Mouse (Mus musculus) stomach, embryonic 16.5 days (tissue): ENCODE results near the gene Rab4b. TPM values are rescaled to one million over a fixed set of nuclear protein-coding genes. Genes with fewer than 3 reads are reported as not detected.

Experiments used
- ATAC-seq: fragments of 200-750 bp; cut with Nextera tagmentation; 2 replicates; pipeline ENCODE4 v1.8.0; 2017; ENCODE audit warnings: moderate number of reproducible peaks, moderate TSS enrichment; ENCODE audit not compliant: insufficient read depth, low FRiP score
- H3K27ac ChIP-seq: fragments of 300-500 bp; sonication (generic); 2 replicates; pipeline ENCODE4 v1.5.1; 2014; ENCODE audit warnings: low read length
- H3K27me3 ChIP-seq: fragments of 300-500 bp; sonication (generic); 2 replicates; pipeline ENCODE4 v1.6.1; 2014; ENCODE audit warnings: low read length, control low read depth, mixed read lengths; ENCODE audit not compliant: control insufficient read depth, insufficient read depth
- H3K36me3 ChIP-seq: fragments of 300-500 bp; sonication (generic); 2 replicates; pipeline ENCODE4 v1.6.1; 2014; ENCODE audit warnings: low read length; ENCODE audit not compliant: control insufficient read depth, insufficient read depth
- H3K4me1 ChIP-seq: fragments of 300-500 bp; sonication (generic); 2 replicates; pipeline ENCODE4 v1.6.1; 2014; ENCODE audit warnings: low read length, control low read depth, mixed read lengths; ENCODE audit not compliant: control insufficient read depth, insufficient read depth
- H3K4me2 ChIP-seq: fragments of 300-500 bp; sonication (generic); 2 replicates; pipeline ENCODE4 v1.6.1; 2014; ENCODE audit warnings: low read depth, low read length, mixed read lengths
- H3K4me3 ChIP-seq: fragments of 300-500 bp; sonication (generic); replicated peaks from 2 replicates; pipeline ENCODE4 v1.5.1; 2014; ENCODE audit warnings: mild to moderate bottlenecking, low read length
- H3K9ac ChIP-seq: fragments of 300-500 bp; sonication (generic); 2 replicates; pipeline ENCODE4 v1.6.1; 2014; ENCODE audit warnings: low read length
- H3K9me3 ChIP-seq: fragments of 300-500 bp; sonication (generic); replicated peaks from 2 replicates; pipeline ENCODE4 v1.6.1; 2016; ENCODE audit warnings: low read length, control low read depth; ENCODE audit not compliant: control insufficient read depth
- WGBS: fragments of 180-500 bp; shearing (Covaris S2); extraction: QIAGEN DNeasy Blood & Tissue Kit; methylation state at CpG from one replicate; pipeline ENCODE4 v1.1.7; 2014; 5-methylcytosine and 5-hydroxymethylcytosine counted together
- polyA plus RNA-seq: library from polyadenylated mRNA; unstranded; fragments of >200 nt; fragmentation: Nextera tagmentation; extraction: Ambion mirVana; gene quantifications from 2 replicates; pipeline ENCODE4 v1.2.1, GENCODE M21; 2015

The Rab4b gene
- polyA plus RNA-seq, 1 experiment from 2014 or later: 68.9 TPM

- no peaks in the 10 kb centered on the region for H3K9me3 ChIP-seq
- H3K4me2 ChIP-seq: no peak overlapping the region
- 75% methylated on average over 13 of the region's 13 CpGs for WGBS
- no peaks in the 10 kb centered on the region for H3K27me3 ChIP-seq
- no peak overlapping the region for H3K9ac ChIP-seq
- H3K36me3 ChIP-seq: peaks cover 21% of the 10 kb centered on the region
- no peak overlapping the region for H3K27ac ChIP-seq
- H3K4me1 ChIP-seq: peaks cover 8% of the 10 kb centered on the region
- H3K4me3 ChIP-seq: no peak overlapping the region
- no peak for ATAC-seq
These were observed 22.7 kb downstream of the Rab4b start for GRCm38 (mm10) chr7:27156005-27156404.

- peak within 1 kb of the TSS; percentile 11; the same call in 1 of the 2 replicates for H3K9ac ChIP-seq
- H3K4me2 ChIP-seq: no peak within 1 kb of the TSS
- H3K4me3 ChIP-seq: no peak within 1 kb of the TSS
- H3K27me3 ChIP-seq: no peaks in the 10 kb centered on the region
- ATAC-seq: peak; percentile 86
- 44% methylated on average over 10 of the region's 10 CpGs for WGBS
- peak within 1 kb of the TSS; percentile 90 for H3K27ac ChIP-seq
- H3K36me3 ChIP-seq: peaks cover 8% of the 10 kb centered on the region
- H3K4me1 ChIP-seq: 0 out of 2 replicates have a peak, but pooled peaks cover 3% of the 10 kb centered on the region
- no peaks in the 10 kb centered on the region for H3K9me3 ChIP-seq
These were observed 25.4 kb downstream of the Rab4b start, which contains the start of gene Cyp2t4 for GRCm38 (mm10) chr7:27153205-27153764. TSS of gene Cyp2t4 (plus strand) at chr7:27153714.

GRCm38 (mm10) chr7:27136410-27136996 lies 42.2 kb downstream of the Rab4b start:
- Histone ChIP-seq H3K27me3 (no peaks in the 10 kb centered on the region), H3K4me3 (no peak overlapping the region), H3K4me2 (no peak overlapping the region), H3K9me3 (0 out of 2 replicates have a peak, but pooled peaks cover 4% of the 10 kb centered on the region), H3K9ac (no peak overlapping the region), H3K27ac (peak overlapping the region; percentile 60), H3K4me1 (peaks cover 4% of the 10 kb centered on the region; the same call in 1 of the 2 replicates), H3K36me3 (no peaks in the 10 kb centered on the region)
- peak; percentile 69; the same call in 1 of the 2 replicates for ATAC-seq
- WGBS: 39% methylated on average over 8 of the region's 8 CpGs

GRCm38 (mm10) chr7:27133757-27134156 lies 44.9 kb downstream of the Rab4b start:
- H3K4me1 ChIP-seq: peaks cover 4% of the 10 kb centered on the region; the same call in 1 of the 2 replicates
- ATAC-seq: no peak
- H3K27ac ChIP-seq: no peak overlapping the region
- no peak overlapping the region for H3K4me2 ChIP-seq
- H3K4me3 ChIP-seq: no peak overlapping the region
- 72% methylated on average over 4 of the region's 4 CpGs for WGBS
- H3K9me3 ChIP-seq: no peaks in the 10 kb centered on the region
- H3K27me3 ChIP-seq: no peaks in the 10 kb centered on the region
- no peaks in the 10 kb centered on the region for H3K36me3 ChIP-seq
- no peak overlapping the region for H3K9ac ChIP-seq

- H3K27ac ChIP-seq: no peak overlapping the region
- no peak overlapping the region for H3K4me2 ChIP-seq
- peaks cover 4% of the 10 kb centered on the region; the same call in 1 of the 2 replicates for H3K4me1 ChIP-seq
- no peak overlapping the region for H3K4me3 ChIP-seq
- H3K27me3 ChIP-seq: no peaks in the 10 kb centered on the region
- peak overlapping the region; percentile 41; the same call in 1 of the 2 replicates for H3K9ac ChIP-seq
- ATAC-seq: 0 out of 2 replicates have a peak, but pooled peaks have one; percentile 16
- WGBS: 40% methylated on average over 12 of the region's 12 CpGs
- H3K36me3 ChIP-seq: no peaks in the 10 kb centered on the region
- H3K9me3 ChIP-seq: no peaks in the 10 kb centered on the region
These were observed 45.5 kb downstream of the Rab4b start for GRCm38 (mm10) chr7:27133156-27133555.

- peaks cover 4% of the 10 kb centered on the region; the same call in 1 of the 2 replicates for H3K4me1 ChIP-seq
- WGBS: 12% methylated on average over 10 of the region's 10 CpGs
- H3K4me2 ChIP-seq: no peak overlapping the region
- H3K9ac ChIP-seq: peak overlapping the region; percentile 41; the same call in 1 of the 2 replicates
- no peak for ATAC-seq
- no peak overlapping the region for H3K27ac ChIP-seq
- H3K9me3 ChIP-seq: no peaks in the 10 kb centered on the region
- H3K4me3 ChIP-seq: no peak overlapping the region
- H3K27me3 ChIP-seq: no peaks in the 10 kb centered on the region
- no peaks in the 10 kb centered on the region for H3K36me3 ChIP-seq
These were observed 46.1 kb downstream of the Rab4b start for GRCm38 (mm10) chr7:27132588-27132987.

GRCm38 (mm10) chr7:27131387-27131786 lies 47.3 kb downstream of the Rab4b start:
- H3K4me1 ChIP-seq: peaks cover 4% of the 10 kb centered on the region; the same call in 1 of the 2 replicates
- ATAC-seq: no peak
- H3K9me3 ChIP-seq: no peaks in the 10 kb centered on the region
- no peak overlapping the region for H3K4me3 ChIP-seq
- no peak overlapping the region for H3K4me2 ChIP-seq
- no peaks in the 10 kb centered on the region for H3K36me3 ChIP-seq
- no peak overlapping the region for H3K27ac ChIP-seq
- WGBS: 66% methylated on average over 2 of the region's 2 CpGs
- no peaks in the 10 kb centered on the region for H3K27me3 ChIP-seq
- H3K9ac ChIP-seq: no peak overlapping the region

GRCm38 (mm10) chr7:27130521-27131370 lies 48.0 kb downstream of the Rab4b start:
- no peak overlapping the region for H3K4me3 ChIP-seq
- no peak overlapping the region for H3K27ac ChIP-seq
- peaks cover 4% of the 10 kb centered on the region; the same call in 1 of the 2 replicates for H3K4me1 ChIP-seq
- no peaks in the 10 kb centered on the region for H3K36me3 ChIP-seq
- H3K9ac ChIP-seq: no peak overlapping the region
- no peaks in the 10 kb centered on the region for H3K9me3 ChIP-seq
- H3K4me2 ChIP-seq: no peak overlapping the region
- ATAC-seq: no peak
- no peaks in the 10 kb centered on the region for H3K27me3 ChIP-seq
- WGBS: 88% methylated on average over 22 of the region's 22 CpGs
